Mouse (Mus musculus) limb, embryonic 10.5 days (tissue): ENCODE results near the gene Il1rl1. TPM values are rescaled to one million over a fixed set of nuclear protein-coding genes. Genes with fewer than 3 reads are reported as not detected.

Experiments
- DNase-seq: peaks from one replicate; pipeline ENCODE4 v3.0.0-alpha.2; 2017; ENCODE audit warnings: low spot score
- H3K27ac ChIP-seq: fragments of 300-500 bp; sonication (generic); 2 replicates; pipeline ENCODE4 v1.5.1; 2016; ENCODE audit warnings: mild to moderate bottlenecking
- H3K27me3 ChIP-seq: fragments of 300-500 bp; sonication (generic); 2 replicates; pipeline ENCODE4 v1.6.1; 2016; ENCODE audit warnings: low read depth, mild to moderate bottlenecking; ENCODE audit not compliant: poor library complexity, severe bottlenecking
- H3K36me3 ChIP-seq: fragments of 300-500 bp; sonication (generic); 2 replicates; pipeline ENCODE4 v1.6.1; 2016; ENCODE audit warnings: mild to moderate bottlenecking, moderate library complexity
- H3K4me1 ChIP-seq: fragments of 300-500 bp; sonication (generic); 2 replicates; pipeline ENCODE4 v1.6.1; 2016
- H3K4me3 ChIP-seq: fragments of 300-500 bp; sonication (generic); 2 replicates; pipeline ENCODE4 v1.5.1; 2016; ENCODE audit warnings: mild to moderate bottlenecking, moderate library complexity
- H3K9me3 ChIP-seq: fragments of 300-500 bp; sonication (generic); replicated peaks from 2 replicates; pipeline ENCODE4 v1.6.1; 2016; ENCODE audit warnings: mild to moderate bottlenecking
- WGBS: fragments of 180-500 bp; shearing (Covaris S2); methylation state at CpG from one replicate; pipeline ENCODE4 v1.1.7; 2016; 5-methylcytosine and 5-hydroxymethylcytosine counted together
- polyA plus RNA-seq: library from polyadenylated mRNA; unstranded; fragments of >200 nt; fragmentation: Nextera tagmentation; extraction: Ambion mirVana; gene quantifications from 2 replicates; pipeline ENCODE4 v1.2.1, GENCODE M21; 2016

The Il1rl1 gene
- polyA plus RNA-seq, 1 experiment from 2014 or later: 0.15 TPM

- Histone ChIP-seq H3K27ac (no peak overlapping the region), H3K9me3 (no peaks in the 10 kb centered on the region), H3K4me1 (no peaks in the 10 kb centered on the region), H3K4me3 (no peak overlapping the region), H3K36me3 (no peaks in the 10 kb centered on the region), H3K27me3 (0 out of 2 replicates have a peak, but pooled peaks cover 3% of the 10 kb centered on the region)
- 91% methylated on average over 4 of the region's 4 CpGs for WGBS
- DNase-seq: no peak
Observed at GRCm38 (mm10) chr1:40467306-40467705, 37.9 kb downstream of the Il1rl1 start.

DNA sequence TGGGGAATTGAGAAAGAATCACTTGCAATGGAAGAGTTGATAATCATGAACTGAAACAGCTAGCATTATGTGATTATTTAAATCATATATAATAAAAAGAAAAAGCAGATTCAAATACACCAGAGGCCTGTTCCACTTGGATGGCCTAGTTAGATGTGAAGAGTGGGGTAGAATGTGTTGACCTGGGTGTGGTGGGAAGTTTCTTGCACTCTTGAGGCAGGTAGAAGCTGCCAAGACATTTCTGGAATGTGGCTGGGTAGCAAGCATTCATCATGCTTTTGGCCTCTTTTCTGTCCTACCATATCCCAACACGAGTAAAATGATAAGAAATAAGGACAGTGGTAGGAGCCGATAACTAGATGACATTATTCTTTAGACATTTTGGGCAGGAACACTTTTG, 39.4 kb downstream of the Il1rl1 start:
- no peaks in the 10 kb centered on the region for H3K36me3 ChIP-seq
- DNase-seq: no peak
- H3K27me3 ChIP-seq: 0 out of 2 replicates have a peak, but pooled peaks cover 3% of the 10 kb centered on the region
- 81% methylated on average over 2 of the region's 2 CpGs for WGBS
- H3K4me3 ChIP-seq: no peak overlapping the region
- H3K4me1 ChIP-seq: no peaks in the 10 kb centered on the region
- no peak overlapping the region for H3K27ac ChIP-seq
- H3K9me3 ChIP-seq: no peaks in the 10 kb centered on the region

DNA sequence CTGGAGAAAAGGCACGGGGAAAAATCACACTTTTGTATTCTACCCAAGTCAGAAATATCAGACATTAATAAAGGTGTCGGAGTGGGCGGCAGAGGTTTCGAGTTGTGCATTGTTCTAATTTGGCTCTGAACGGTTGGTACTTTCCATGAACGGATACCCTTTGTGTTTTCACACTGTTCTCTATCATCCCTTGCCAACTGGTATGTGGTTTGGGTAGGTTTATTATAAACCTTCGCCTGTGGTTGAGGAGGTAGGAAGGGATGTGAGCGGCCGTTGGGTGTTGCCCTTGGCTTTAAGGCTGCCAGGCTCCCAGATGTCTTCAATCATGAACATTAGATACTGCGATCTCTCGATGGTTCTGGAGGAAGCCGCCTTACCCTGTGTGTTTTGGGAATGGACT, 40.5 kb downstream of the Il1rl1 start:
- H3K36me3 ChIP-seq: no peaks in the 10 kb centered on the region
- WGBS: 92% methylated on average over 12 of the region's 12 CpGs

DNA sequence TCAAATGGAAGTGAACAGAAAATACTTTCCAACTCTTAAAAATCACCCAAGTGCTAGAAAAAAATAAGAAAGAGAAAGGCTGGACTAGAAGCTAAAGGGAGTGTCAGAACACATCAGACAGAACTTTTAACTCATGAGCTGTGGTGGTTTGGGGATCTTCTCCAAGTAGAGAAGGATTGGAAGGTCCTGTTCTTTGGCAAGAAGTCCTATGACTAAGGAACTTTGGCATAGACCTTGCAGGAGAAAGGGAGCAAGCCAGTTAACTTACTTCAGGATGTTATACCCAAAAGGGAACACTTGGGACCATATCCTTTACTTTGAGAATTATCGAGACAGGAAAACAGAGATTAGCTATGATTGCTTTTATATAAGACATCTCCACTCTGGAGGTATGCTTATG, 43.0 kb downstream of the Il1rl1 start:
- Histone ChIP-seq H3K27me3 (no peaks in the 10 kb centered on the region), H3K27ac (no peak overlapping the region), H3K4me1 (no peaks in the 10 kb centered on the region), H3K9me3 (no peaks in the 10 kb centered on the region), H3K4me3 (no peak overlapping the region), H3K36me3 (no peaks in the 10 kb centered on the region)
- WGBS: 96% methylated on average over 1 of the region's 1 CpGs
- no peak for DNase-seq

More for the DNA sequence above, 40.5 kb downstream of the Il1rl1 start:
- Histone ChIP-seq H3K27me3 (0 out of 2 replicates have a peak, but pooled peaks cover 3% of the 10 kb centered on the region), H3K4me3 (no peak overlapping the region), H3K9me3 (no peaks in the 10 kb centered on the region), H3K4me1 (no peaks in the 10 kb centered on the region), H3K27ac (no peak overlapping the region)
- DNase-seq: no peak

DNA sequence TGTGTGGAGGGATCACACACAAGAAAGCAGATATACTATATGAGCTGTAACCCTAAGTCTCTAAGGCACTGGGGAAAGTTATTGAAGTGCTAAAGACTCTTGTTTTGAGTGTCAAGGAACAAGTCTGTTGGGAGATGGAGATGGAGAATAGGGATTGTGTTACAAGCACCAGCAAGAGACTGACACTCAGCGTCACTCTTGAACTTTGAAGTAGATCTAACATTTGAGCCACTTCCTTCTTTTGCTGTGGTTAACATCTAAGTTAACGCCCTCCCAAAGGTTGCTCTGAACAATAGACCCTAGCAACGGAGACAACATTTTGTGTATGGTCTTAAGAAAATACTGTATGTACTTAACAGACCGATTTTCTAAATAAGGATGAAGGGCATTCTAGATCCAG, 44.3 kb downstream of the Il1rl1 start:
- DNase-seq: no peak
- no peak overlapping the region for H3K27ac ChIP-seq
- no peaks in the 10 kb centered on the region for H3K9me3 ChIP-seq
- no peaks in the 10 kb centered on the region for H3K27me3 ChIP-seq
- no peaks in the 10 kb centered on the region for H3K36me3 ChIP-seq
- no peak overlapping the region for H3K4me3 ChIP-seq
- 84% methylated on average over 4 of the region's 4 CpGs for WGBS
- H3K4me1 ChIP-seq: no peaks in the 10 kb centered on the region

- Histone ChIP-seq H3K4me3 (no peak overlapping the region), H3K36me3 (no peaks in the 10 kb centered on the region), H3K27ac (no peak overlapping the region), H3K4me1 (no peaks in the 10 kb centered on the region), H3K9me3 (no peaks in the 10 kb centered on the region), H3K27me3 (no peaks in the 10 kb centered on the region)
- DNase-seq: no peak
- 91% methylated on average over 5 of the region's 5 CpGs for WGBS
Observed at GRCm38 (mm10) chr1:40474336-40474735, 45.0 kb downstream of the Il1rl1 start.

DNA sequence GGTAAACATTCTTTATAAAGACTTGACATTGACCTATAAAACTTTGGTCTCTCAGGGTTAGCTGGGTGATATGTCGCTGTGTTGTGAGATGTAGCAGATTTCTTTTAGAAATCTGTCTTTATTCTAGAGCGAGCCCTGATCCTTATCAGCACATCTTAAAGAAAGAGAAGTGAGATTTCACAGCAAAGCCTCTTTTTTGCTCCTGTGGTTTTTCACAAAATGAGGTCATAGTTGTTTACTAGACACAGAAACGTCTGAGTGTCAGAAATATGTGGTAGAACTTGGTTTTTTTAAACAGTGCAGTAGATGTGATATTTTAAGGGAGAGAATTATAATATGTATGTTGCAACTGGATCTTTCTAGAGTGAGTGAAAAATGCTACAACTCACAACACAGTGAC, 46.3 kb downstream of the Il1rl1 start:
- Histone ChIP-seq H3K4me1 (no peaks in the 10 kb centered on the region), H3K9me3 (no peaks in the 10 kb centered on the region), H3K36me3 (no peaks in the 10 kb centered on the region), H3K4me3 (no peak overlapping the region), H3K27me3 (no peaks in the 10 kb centered on the region), H3K27ac (no peak overlapping the region)
- DNase-seq: no peak
- 77% methylated on average over 3 of the region's 3 CpGs for WGBS

- Histone ChIP-seq H3K27me3 (no peaks in the 10 kb centered on the region), H3K4me1 (no peaks in the 10 kb centered on the region), H3K27ac (no peak overlapping the region), H3K4me3 (no peak overlapping the region), H3K9me3 (no peaks in the 10 kb centered on the region), H3K36me3 (no peaks in the 10 kb centered on the region)
- DNase-seq: no peak
- WGBS: 65% methylated on average over 4 of the region's 4 CpGs
Observed at GRCm38 (mm10) chr1:40476756-40477155, 47.4 kb downstream of the Il1rl1 start.

GRCm38 (mm10) chr1:40479505-40479923, 50.1 kb downstream of the Il1rl1 start:
- 78% methylated on average over 6 of the region's 6 CpGs for WGBS

DNA sequence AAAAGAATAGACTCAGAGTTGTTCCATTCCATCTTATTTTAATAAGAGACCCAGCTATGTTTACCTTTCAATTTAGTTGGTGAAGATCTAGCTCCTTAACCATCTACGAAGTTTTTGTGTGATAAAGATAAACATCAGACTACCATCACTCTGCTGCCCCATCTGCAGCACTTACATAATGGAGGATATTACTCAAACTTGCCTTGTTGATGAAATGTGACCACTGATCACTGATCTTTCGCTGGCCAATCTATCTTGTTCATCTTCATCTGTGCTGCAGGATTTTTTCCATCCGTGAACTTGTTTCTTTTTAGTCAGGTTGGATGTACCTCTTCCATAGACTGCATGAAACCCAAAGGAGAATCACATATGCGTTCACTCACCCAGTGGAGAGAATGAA, 65.2 kb downstream of the Il1rl1 start:
- Histone ChIP-seq H3K4me1 (no peaks in the 10 kb centered on the region), H3K4me3 (no peak overlapping the region), H3K27me3 (no peaks in the 10 kb centered on the region), H3K36me3 (no peaks in the 10 kb centered on the region), H3K27ac (no peak overlapping the region), H3K9me3 (no peaks in the 10 kb centered on the region)
- WGBS: 87% methylated on average over 4 of the region's 4 CpGs
- DNase-seq: no peak

More at GRCm38 (mm10) chr1:40479505-40479923, 50.1 kb downstream of the Il1rl1 start:
- Histone ChIP-seq H3K9me3 (no peaks in the 10 kb centered on the region), H3K4me3 (no peak overlapping the region), H3K36me3 (no peaks in the 10 kb centered on the region), H3K4me1 (no peaks in the 10 kb centered on the region), H3K27me3 (no peaks in the 10 kb centered on the region), H3K27ac (no peak overlapping the region)
- DNase-seq: no peak

DNA sequence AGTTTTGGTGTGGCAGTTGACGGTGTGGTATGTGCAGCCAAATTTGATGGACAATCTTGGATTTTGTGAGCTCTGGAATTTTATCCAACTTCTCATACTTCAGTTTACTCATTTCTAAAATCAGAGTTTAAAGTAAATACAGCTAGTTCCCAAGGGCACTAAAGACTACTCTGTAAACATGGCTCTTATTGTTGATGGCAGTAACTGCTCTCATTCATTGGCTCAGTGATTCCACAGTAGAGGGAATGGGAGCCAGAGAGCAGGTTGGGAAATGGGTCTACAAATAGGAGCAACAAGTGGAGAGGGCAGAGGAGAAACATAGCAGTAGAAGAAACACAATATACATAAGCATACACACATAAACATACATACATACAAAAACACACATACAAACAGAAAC, 70.3 kb downstream of the Il1rl1 start:
- no peaks in the 10 kb centered on the region for H3K4me1 ChIP-seq
- H3K27me3 ChIP-seq: no peaks in the 10 kb centered on the region
- no peak overlapping the region for H3K27ac ChIP-seq
- WGBS: 88% methylated on average over 1 of the region's 1 CpGs
- H3K4me3 ChIP-seq: no peak overlapping the region
- no peak for DNase-seq
- H3K9me3 ChIP-seq: no peaks in the 10 kb centered on the region
- no peaks in the 10 kb centered on the region for H3K36me3 ChIP-seq

DNA sequence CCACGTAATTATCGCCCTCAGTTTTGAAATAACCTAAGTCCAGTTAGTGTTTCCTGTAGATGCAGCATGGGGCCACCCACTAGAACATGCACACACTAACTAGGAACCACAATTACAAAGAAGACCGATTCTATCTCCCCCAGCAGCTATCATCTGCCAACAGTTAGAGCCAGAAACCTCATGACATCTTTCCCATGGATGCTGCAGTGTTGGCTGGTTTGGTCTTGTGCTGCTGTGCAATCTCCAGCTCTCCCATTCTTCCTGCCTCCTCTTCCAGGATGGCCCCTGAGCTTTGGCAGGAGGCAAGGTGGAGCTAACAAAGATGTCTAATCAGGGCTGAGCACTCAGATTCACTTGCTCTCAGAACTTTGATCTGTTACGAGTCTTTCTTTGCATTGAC, 71.8 kb downstream of the Il1rl1 start:
- 90% methylated on average over 4 of the region's 4 CpGs for WGBS
- Histone ChIP-seq H3K4me3 (no peak overlapping the region), H3K36me3 (no peaks in the 10 kb centered on the region), H3K9me3 (no peaks in the 10 kb centered on the region), H3K27ac (no peak overlapping the region), H3K4me1 (no peaks in the 10 kb centered on the region), H3K27me3 (no peaks in the 10 kb centered on the region)
- DNase-seq: no peak

GRCm38 (mm10) chr1:40501546-40502398, 72.4 kb downstream of the Il1rl1 start:
- 91% methylated on average over 11 of the region's 11 CpGs for WGBS
- Histone ChIP-seq H3K4me1 (no peaks in the 10 kb centered on the region), H3K4me3 (no peak overlapping the region), H3K27me3 (no peaks in the 10 kb centered on the region), H3K36me3 (no peaks in the 10 kb centered on the region), H3K9me3 (no peaks in the 10 kb centered on the region), H3K27ac (no peak overlapping the region)
- no peak for DNase-seq
